Mouse (Mus musculus) gastrocnemius, postnatal 4 days (tissue): Measurements from ENCODE around the gene Tmem41b. TPM values are rescaled to one million over a fixed set of nuclear protein-coding genes. Genes with fewer than 3 reads are reported as not detected.

ENCODE experiments used
- DNase-seq, 2 experiments: peaks; one replicate each; pipeline ENCODE4 v3.0.0; 2021 to 2022; ENCODE audit warnings: low spot score in 2 of 2, mixed read lengths in 2 of 2
- total RNA-seq, 2 experiments: library from RNA; stranded (reverse); gene quantifications; 2 replicates each; pipeline ENCODE4 v1.2.3; 2021

Tmem41b gene
- total RNA-seq, 2 experiments from 2014 or later, result 41.3 to 46.5 TPM

DNA sequence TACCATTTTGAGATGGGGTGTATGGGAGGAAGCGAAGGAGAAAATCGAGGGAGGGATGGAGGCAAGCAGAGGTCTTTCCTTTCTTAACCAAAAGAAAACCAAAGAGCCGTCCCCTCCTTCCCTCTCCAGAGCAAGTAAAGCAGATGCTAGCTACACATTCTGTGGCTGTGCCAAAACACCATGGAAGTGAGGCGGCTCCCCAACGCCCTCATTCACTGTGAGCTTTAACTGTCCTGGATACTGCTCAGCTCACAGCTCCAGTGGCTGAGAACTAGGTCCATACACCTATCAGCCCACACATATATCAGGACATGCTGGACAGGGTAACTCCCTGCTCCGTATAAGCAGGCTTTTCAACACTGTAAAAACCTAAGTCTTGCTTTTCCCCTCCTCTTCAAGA lies 58.4 kb downstream of the Tmem41b start:
- no peak for DNase-seq

DNA sequence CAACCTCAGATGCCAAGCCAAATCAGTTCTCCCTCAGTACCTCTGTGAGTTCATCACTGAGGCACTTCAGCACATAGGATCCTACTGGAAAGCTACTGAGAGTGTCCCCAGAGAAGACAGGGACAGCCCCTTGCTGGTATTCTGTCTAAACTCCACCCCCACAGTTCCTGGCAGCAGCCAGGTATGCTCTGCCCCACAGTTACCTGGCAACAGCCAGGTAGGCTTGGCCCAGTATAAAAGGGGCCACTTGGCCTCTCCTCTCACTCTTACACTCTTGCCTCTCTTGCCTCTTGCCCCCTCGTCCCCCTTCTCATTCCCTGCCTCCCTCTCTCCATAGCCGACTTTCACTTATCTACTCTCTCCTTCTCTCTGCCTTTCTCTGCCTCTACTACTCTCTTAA lies 61.8 kb downstream of the Tmem41b start:
- DNase-seq, result no peak

DNA sequence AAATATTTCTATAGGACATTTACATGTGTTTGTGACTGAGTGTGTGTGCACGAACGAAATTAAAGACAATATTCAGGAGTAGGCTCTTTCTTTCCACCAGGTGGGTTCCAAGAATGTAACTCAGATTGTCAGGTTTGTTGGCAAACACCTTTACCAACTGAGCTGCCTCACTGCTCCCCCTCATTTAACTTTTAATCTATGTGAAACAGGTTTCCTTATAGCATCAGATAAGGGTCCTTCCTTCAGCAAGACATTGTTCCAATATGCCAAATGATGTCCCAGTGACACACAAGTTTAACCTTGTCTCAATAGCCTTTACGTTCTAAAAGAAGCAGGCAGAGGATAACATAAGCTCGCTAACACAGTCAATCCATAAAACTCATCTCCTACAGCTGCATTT lies 63.8 kb downstream of the Tmem41b start:
- DNase-seq, result no peak

Other genes with a start within 250 kb of the Tmem41b start
- 10 to 100 TPM; 22.5 to 24.4 TPM for gene Tmem9b, start 234.1 kb downstream of the Tmem41b start, total RNA-seq
- under 1 TPM; 0.10 to 0.15 TPM for gene Nrip3, start 204.9 kb downstream of the Tmem41b start, total RNA-seq
- 10 to 100 TPM; 16.1 to 19.3 TPM for gene Scube2, start 121.2 kb downstream of the Tmem41b start, total RNA-seq
- gene Dennd5a, start 26.5 kb downstream of the Tmem41b start, total RNA-seq, result 100 to 1,000 TPM; 113 to 127 TPM
- gene Ipo7, start 31.3 kb upstream of the Tmem41b start, total RNA-seq, result 10 to 100 TPM; 88.4 to 88.6 TPM
- 10 to 100 TPM in 1 of 2 experiments, 1 to 10 TPM in 1; 6.8 to 10.1 TPM for gene Zfp143, start 74.3 kb upstream of the Tmem41b start, total RNA-seq
- 10 to 100 TPM; 11.9 to 13.5 TPM for gene Wee1, start 135.1 kb upstream of the Tmem41b start, total RNA-seq
- gene Swap70, start 234.8 kb upstream of the Tmem41b start, total RNA-seq, result 10 to 100 TPM; 17.9 to 20.0 TPM